Mouse (Mus musculus) cerebellum, adult 11 months (tissue): ENCODE results near the gene Ptrh2.
"Not testable (repeated sequence)": the region's sequence is repeated elsewhere in the genome, so short reads cannot be mapped to it uniquely, and the experiment has no call there.

Source experiments
- DNase-seq: peaks from one replicate; pipeline ENCODE4 v3.0.0; 2022

Gene Ptrh2

GRCm38 (mm10) chr11:86734241-86734939 is 50.6 kb downstream of the Ptrh2 start:
- no peak for DNase-seq

GRCm38 (mm10) chr11:86734993-86735392 is 51.2 kb downstream of the Ptrh2 start:
- DNase-seq, result no peak

GRCm38 (mm10) chr11:86737301-86738000 is 53.7 kb downstream of the Ptrh2 start:
- no peak for DNase-seq

- not testable (repeated sequence) for DNase-seq
Observed at GRCm38 (mm10) chr11:86738308-86738707, 54.5 kb downstream of the Ptrh2 start.

DNA sequence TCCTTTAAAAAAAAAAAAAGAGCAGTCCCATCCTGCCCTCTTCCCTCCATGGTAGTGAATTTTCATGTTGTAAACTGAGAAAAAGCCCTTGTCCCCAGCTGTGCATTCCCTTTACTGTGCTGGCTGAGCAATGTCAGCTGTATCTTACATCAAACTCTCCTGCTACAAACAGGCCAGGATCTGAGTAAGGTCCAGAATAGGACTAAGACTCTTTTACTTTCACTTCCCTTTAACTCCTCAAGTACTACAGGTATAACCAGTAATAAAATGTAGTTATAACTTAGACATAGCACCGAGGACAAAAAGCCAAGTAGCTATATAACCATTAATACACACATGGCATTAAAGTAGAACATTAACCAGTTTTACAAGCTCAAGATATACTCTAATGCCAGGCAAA is 55.2 kb downstream of the Ptrh2 start:
- DNase-seq, result no peak

GRCm38 (mm10) chr11:86739470-86739869 is 55.7 kb downstream of the Ptrh2 start:
- DNase-seq, result no peak

- no peak for DNase-seq
Observed at GRCm38 (mm10) chr11:86741505-86741904, 57.7 kb downstream of the Ptrh2 start.
